Mouse (Mus musculus): Measurements from ENCODE around the gene Atp7a.
"Not testable (repeated sequence)": the region's sequence is repeated elsewhere in the genome, so short reads cannot be mapped to it uniquely, and the experiment has no call there.

Atp7a gene

DNA sequence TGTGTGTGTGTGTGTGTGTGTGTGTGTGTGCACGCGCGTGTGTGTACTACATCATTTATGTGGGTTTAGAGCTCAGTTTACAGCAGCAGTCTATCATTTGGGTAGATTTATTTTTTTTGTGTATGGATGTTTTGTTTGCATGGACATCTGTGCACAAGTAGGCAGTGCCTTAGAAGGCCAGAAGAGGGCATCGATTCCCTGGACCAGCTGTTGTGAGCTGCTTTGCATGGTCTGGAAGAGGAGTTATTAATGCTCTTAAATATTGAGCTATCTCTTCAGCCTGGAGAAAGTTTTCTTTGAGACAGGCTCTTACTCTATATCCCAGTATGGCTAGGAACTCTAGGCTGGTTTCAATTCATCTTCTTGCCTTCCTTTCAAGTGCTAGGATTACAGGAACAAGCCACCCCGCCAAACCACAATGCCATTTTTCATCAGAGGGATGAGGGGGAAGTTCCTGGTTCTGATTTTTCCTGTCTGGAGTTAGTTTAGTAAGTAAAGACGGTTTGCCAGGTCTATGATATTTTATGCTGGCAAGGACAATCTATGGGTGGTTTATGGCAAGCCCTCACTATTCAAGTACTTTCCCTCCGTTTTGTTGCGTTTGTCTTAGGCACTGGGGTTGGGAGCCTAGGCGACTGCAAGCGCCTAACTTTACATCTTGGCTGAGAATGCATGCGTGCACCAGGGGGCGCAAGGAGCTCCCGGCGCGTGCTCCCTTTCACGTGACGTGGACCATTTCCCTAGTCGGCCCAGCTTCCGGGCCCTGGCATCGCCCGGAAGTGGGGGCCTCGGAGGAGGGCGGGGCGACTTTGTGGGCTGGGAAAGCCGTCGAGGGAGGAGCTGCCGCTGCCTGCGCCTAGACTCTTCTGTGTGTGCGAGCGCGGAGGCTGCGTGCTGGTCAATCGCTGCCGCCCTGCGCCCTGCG lies at the start of gene Atp7a:
TSS of gene Atp7a (plus strand) at position 859 of the 925 bp plus-strand sequence.
- in situ Hi-C loops (cut with MboI; ENCODE audit: low sequenced_read_pairs), result no loop called here

DNA sequence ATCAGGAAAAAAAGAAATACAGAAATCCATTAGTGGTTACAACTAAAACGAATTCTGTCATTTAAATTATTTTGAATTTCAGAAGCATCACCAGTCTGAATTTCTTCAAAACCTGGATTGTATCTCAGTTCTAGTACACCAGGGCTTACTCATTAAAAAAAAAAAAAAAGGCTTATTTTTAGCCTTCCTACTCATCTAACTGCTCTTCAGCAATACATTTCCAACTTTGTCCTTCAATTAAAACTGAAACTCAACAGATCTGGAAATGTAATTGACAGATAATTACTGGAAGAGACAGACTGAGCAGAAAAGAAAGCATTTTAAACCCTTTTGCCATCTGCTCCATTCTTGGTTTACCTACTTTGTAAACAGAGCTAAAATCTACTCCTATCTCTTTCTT lies 25.5 kb upstream of the Atp7a start:
- in situ Hi-C loops (cut with MboI; ENCODE audit: low sequenced_read_pairs), result no loop called here

DNA sequence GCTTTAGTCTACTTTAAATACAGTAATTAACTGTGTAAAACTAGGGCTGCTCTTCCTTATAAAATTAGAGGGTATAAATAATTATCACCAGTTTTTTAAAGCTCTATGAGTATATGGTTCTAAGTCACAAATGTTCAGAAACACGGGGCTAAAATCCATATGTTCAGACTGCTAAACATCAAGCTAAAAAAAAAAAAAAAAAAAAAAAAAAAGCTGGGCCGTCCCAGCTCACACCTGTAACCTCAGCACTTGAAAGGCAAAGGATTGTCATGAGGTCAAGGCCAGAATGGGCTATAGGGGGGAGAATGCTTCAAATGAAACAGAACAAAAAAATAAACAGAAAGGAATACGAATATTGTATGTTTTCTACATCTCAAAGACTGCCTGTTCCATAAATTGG lies 16.3 kb upstream of the Atp7a start:
- in situ Hi-C loops (cut with MboI; ENCODE audit: low sequenced_read_pairs), result no loop called here

GRCm38 (mm10) chrX:106011465-106012159 lies 15.5 kb upstream of the Atp7a start, which contains the start of gene Magt1:
Magt1 (minus strand) TSS chrX:106011906.
- in situ Hi-C loops (cut with MboI; ENCODE audit: low sequenced_read_pairs), result no loop called here

DNA sequence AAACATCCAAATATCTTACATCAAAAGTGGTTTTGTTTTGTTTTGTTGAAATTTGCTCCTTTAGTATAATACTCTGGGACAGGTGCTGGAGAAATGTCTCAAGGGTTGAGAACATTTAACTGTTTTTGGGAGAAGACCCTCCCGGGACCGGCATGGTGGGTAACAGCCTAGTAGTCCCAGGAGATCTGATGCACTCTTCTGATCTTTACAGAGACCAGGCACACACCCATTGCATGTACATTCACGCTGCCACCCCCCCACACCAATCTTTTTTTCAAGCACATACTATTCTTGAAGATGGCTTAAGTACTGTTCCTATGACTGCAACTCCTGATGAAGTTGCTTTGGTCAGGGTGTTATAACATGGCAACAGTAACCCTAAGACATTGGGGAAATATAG lies 14.5 kb upstream of the Atp7a start:
- in situ Hi-C loops (cut with MboI; ENCODE audit: low sequenced_read_pairs), result no loop called here

DNA sequence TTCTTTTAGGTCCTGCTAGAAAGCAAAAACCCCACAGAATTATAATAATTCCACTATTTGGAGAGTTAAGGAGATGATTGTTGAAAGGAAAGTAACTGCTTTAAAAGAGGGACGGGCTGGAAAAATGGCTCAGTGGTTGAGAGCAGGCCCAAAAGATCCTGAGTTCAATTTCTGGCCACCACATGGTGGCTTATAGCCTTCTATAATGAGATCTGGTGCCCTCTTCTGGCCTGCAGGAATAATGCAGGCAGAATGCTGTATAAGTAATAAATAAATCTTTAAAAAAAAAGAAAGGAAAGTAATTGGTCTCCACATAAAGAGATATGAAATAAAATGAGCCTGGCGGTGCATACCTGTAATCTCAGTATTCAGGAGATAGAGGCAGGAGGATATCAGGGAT lies 13.9 kb upstream of the Atp7a start:
- in situ Hi-C loops (cut with MboI; ENCODE audit: low sequenced_read_pairs), result no loop called here

GRCm38 (mm10) chrX:106014741-106015377 lies 12.2 kb upstream of the Atp7a start:
- in situ Hi-C loops (cut with MboI; ENCODE audit: low sequenced_read_pairs), result not testable (repeated sequence)

DNA sequence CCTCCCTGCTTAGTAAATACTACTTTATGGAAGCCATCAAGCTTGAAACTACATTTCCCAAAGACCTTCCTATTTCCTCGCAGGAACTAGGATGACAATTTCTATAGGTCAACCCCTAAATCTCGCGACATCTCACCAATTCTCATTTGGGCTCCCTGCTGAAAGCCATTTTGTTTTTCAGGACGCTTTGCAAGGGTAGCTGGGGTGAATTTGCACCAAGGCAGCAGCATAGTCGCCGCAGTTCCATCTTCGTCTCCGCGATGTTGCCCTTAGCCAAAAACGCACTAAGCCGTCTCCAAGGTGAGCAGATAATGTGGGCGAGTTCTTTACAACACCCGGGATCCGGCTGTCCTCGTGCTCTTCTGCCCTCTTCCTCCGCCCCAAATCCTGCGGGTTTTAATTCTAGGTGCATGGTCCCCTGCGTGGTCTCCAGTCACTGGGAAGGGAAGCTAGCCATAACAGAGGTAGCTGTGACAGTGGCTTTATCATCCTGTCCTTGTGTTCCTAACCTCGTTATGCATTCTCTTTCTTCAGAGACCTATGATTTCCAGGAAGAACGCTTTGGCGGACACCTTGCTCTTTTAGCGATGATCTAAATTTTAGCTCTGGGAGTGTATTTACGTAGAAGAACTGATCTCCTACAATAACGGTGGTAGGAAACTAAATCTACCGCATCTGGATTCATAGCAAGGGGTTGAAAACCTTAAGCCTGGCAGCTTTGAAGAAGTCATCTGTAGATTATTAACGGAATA lies 11.3 kb upstream of the Atp7a start, which contains the start of gene Cox7b:
TSS of gene Cox7b (plus strand) at position 130 of the 752 bp plus-strand sequence.
- in situ Hi-C loops (cut with MboI; ENCODE audit: low sequenced_read_pairs), result no loop called here

GRCm38 (mm10) chrX:106017102-106017501 lies 10.0 kb upstream of the Atp7a start:
- in situ Hi-C loops (cut with MboI; ENCODE audit: low sequenced_read_pairs), result no loop called here

DNA sequence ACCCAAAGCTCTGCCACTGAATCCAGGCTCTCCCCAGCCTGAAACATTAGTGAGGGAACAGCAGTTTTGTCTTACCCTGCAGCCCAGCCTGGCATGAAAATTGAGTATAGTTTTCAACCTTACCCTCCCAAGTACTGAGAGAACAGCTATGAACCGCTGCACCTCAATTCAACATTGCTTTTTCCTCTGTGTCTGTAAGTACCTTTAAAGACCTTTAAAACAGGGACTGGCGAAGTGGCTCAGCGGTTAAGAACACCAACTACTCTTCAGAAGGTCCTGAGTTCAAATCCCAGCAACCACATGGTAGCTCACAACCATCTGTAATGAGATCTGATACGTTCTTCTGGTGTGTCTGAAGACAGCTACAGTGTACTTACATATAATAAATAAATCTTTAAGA lies 9.6 kb upstream of the Atp7a start:
- in situ Hi-C loops (cut with MboI; ENCODE audit: low sequenced_read_pairs), result no loop called here

DNA sequence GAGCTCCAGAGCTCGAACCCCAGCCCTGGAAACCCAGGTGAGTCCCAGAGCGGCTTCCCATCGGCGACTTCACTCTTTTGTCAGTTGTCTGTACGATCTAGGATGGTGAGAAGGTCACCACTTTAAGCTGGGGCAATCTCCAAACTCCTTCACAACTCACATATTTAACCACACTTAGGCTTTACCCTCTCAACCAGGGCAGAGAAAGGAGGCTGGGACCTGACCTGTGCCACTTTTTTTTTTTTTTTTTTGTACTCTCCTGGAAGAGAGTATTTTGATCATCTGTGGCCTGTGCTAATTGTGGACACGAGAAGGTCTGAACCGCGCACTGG lies 233 bp downstream of the Atp7a start:
- in situ Hi-C loops (cut with MboI; ENCODE audit: low sequenced_read_pairs), result no loop called here

- in situ Hi-C loops (cut with MboI; ENCODE audit: low sequenced_read_pairs), result no loop called here
Observed at GRCm38 (mm10) chrX:106030176-106030575, 3.1 kb downstream of the Atp7a start.

GRCm38 (mm10) chrX:106031124-106031523 lies 4.0 kb downstream of the Atp7a start:
- in situ Hi-C loops (cut with MboI; ENCODE audit: low sequenced_read_pairs), result no loop called here

- in situ Hi-C loops (cut with MboI; ENCODE audit: low sequenced_read_pairs), result no loop called here
Observed at GRCm38 (mm10) chrX:106035727-106036126, 8.7 kb downstream of the Atp7a start.

DNA sequence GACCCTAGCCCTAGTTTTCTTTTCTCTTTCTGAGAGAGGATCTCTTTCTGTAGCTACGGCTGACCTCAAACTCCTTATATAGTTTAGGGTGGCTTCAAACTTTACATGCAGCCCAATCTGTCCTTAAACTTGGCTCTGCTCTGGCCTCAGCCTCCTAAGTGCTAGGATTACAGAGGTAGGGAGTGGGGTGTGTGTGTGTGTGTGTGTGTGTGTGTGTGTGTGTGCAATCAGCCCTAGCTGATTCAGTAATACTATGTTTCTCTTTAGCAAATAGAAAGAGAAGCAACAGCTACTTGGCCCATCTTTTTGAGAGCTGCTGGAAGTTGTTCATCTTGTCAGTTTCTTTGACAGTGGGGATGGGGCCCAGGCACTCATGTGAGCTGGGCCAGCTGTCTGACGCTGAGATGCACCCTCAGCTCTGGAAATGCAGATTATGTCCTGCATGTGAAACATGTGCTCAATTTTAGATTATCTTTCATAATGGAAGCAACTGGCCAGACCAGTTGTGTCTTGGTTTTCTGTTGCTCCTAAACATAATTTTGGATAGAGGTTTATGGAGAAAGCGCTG lies 10.2 kb downstream of the Atp7a start:
- in situ Hi-C loops (cut with MboI; ENCODE audit: low sequenced_read_pairs), result no loop called here

- in situ Hi-C loops (cut with MboI; ENCODE audit: low sequenced_read_pairs), result no loop called here
Observed at GRCm38 (mm10) chrX:106043863-106044617, 17.0 kb downstream of the Atp7a start.

GRCm38 (mm10) chrX:106045455-106045854 lies 18.4 kb downstream of the Atp7a start:
- in situ Hi-C loops (cut with MboI; ENCODE audit: low sequenced_read_pairs), result no loop called here

DNA sequence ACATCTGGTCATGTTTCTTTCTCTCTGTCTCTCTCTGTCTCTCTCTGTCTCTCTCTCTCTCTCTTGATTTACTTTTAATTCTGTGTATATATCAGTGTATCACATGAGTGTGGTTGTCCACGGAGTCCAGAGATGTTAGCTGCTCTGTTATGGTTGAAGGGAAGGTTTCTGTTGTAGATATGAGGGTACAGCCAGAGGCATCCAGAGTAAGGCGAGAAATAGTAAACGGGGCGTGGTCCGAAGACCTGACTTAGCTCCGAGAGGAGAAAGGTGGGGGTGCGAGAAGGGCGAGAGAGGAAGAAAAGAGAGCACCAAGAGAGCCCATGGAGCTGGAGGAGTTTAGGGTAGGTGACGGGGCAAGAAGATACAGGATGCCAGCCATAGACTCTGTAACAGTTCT lies 18.9 kb downstream of the Atp7a start:
- in situ Hi-C loops (cut with MboI; ENCODE audit: low sequenced_read_pairs), result no loop called here

DNA sequence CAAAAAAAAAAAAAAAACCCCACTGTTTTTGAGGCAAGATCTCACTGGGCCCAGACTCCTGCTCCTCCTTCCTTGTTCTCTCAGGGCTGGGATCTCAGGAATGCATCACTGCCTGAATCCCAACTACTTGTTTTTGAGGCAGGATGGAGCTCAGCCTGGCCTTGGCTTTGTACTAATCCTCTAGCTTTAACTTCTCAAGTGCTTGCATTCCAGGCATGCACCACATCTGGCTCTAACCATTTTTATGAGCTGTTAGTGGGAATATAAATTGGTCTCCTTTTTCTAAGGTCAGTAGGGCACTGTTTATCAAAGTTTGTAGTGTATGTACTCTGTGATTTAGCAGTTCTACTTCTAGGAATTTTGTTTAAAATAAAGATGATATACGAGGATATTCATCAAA lies 21.1 kb downstream of the Atp7a start:
- in situ Hi-C loops (cut with MboI; ENCODE audit: low sequenced_read_pairs), result no loop called here

DNA sequence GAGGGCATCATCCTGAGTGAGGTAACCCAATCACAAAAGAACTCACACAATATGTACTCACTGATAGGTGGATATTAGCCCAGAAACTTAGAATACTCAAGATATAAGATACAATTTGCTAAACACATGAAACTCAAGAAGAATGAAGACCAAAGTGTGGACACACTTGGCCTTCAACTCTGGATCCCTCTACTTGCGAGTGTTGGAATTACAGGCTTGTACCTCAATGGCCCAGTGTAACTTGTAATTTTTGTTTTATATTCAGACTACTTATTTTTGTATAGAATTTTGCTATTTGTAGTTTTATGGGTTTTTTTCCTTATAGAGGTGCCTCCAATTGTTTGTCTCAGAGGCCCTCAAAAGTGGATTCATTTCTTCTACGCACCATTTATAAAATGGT lies 50.8 kb downstream of the Atp7a start:
- in situ Hi-C loops (cut with MboI; ENCODE audit: low sequenced_read_pairs), result not testable (repeated sequence)

Measured in CH12F3 (cell line).